Mouse (Mus musculus) adipocyte (in vitro differentiated cells): Measurements from ENCODE around the gene Rgr.
"Not testable (repeated sequence)": the region's sequence is repeated elsewhere in the genome, so short reads cannot be mapped to it uniquely, and the experiment has no call there.

Source experiments
- DNase-seq: peaks from one replicate; pipeline ENCODE4 v3.0.0-alpha.2; 2016; ENCODE audit warnings: low spot score

Gene Rgr

GRCm38 (mm10) chr14:37000780-37001179 lies 48.0 kb downstream of the Rgr start:
- not testable (repeated sequence) for DNase-seq

DNA sequence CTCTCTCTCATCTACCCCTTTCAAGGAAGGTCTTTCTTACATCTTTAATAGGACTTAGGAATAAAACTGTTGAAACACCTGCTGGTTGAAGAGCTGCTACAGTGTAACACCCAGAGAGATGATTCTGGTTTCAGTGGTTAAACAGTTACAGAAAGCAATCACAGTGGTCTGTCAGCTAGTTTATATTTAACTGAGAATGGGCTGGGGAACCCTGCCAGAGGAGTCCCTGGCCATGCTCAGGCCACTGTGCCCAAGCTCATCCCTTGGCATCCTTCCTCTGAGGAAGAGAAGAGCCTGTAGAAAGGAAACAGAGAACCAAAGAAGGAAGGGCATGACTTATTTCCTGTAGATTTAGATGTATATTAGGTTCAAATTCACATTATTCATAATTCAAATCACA lies 59.0 kb downstream of the Rgr start:
- no peak for DNase-seq

- DNase-seq, result no peak
Observed at GRCm38 (mm10) chr14:36985693-36986092, 63.1 kb downstream of the Rgr start.
